Mouse (Mus musculus) lung, postnatal 14 days (tissue): ENCODE results near the gene Vamp5.
A peak's percentile ranks its signal among the peaks of the same experiment; 100 is the strongest.

Experiments
- DNase-seq: peaks from one replicate; pipeline ENCODE4 v3.0.0; 2021

Gene Vamp5

GRCm38 (mm10) chr6:72380131-72380770 lies at the start of gene Vamp5:
Gene Vamp5 (minus strand): TSS chr6:72380468.
- DNase-seq, result peak; percentile 92

DNA sequence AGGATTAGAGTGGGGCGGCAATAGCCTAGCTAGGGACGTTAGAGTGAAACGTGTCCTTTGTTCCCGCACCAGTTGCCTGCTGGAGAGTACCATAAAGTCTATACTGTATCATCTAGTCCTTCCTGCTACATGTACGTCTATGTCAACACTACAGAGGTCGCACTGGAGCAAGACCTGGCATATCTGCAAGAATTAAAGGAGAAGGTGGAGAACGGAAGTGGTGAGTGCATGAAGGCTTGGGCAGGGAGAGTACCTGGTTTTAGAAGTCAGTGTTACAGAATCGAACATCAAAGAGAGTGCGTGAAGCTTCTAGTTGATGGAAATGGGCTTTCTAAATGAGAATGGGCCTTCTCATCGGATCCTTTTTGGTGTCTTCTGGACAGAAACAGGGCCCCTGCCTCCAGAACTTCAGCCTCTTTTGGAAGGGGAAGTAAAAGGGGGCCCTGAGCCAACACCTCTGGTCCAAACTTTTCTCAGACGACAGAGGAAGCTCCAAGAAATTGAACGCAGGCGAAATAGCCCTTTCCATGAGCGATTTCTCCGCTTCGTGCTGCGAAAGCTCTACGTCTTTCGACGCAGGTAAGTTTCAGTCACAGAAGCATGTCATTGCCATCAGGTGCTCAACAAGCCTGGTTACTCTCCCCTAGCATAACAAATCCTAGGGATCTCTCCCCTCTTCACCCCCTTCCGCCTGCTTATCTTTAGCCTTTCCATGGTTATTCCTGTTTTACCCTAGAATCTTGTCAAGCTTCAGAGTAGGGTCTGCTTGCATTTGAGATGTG lies 49.0 kb upstream of the Vamp5 start:
- DNase-seq, result no peak

DNA sequence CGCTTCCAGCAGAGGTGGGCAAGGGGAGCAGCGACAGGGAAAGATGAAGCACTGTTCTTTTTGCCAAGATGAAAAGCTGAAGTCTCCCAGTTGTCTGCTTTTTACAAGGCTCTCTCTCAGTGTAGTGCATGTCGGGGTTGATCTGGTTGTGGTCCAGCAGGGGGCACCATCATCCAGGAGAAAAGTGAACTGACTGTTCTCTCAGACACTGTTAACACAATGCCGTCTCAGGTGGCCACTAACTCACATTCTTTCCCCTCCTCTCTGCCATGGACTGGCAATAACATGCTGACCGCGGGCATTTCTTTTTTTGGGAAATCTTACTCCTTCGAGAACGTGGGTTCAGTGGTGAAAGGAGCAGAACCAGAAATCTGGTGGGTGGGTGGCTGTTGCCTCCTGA lies 47.8 kb upstream of the Vamp5 start:
- DNase-seq, result peak; percentile 87

- DNase-seq, result no peak
Observed at GRCm38 (mm10) chr6:72425646-72426045, 45.4 kb upstream of the Vamp5 start.

GRCm38 (mm10) chr6:72420901-72421300 lies 40.6 kb upstream of the Vamp5 start:
- DNase-seq, result no peak

DNA sequence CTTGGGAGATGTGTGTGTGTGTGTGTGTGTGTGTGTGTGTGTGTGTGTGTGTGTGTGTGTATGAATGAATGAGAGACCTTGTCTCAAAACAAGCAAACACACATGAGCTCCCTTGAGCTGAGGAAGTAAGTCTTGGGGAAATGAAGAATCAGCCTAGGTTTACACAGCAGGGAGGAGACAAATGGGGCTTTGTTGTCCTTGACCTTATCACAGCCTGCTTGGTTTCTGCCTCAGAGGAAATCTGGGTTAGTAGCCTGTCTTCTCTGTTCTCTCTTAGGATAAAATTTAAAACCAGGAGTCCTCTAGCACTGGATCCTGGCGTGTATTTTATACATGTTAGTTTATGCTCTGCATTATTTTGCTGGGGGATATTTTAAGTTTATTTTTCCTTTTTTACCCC lies 39.5 kb upstream of the Vamp5 start:
- no peak for DNase-seq

- DNase-seq, result no peak
Observed at GRCm38 (mm10) chr6:72418279-72418678, 38.0 kb upstream of the Vamp5 start.

DNA sequence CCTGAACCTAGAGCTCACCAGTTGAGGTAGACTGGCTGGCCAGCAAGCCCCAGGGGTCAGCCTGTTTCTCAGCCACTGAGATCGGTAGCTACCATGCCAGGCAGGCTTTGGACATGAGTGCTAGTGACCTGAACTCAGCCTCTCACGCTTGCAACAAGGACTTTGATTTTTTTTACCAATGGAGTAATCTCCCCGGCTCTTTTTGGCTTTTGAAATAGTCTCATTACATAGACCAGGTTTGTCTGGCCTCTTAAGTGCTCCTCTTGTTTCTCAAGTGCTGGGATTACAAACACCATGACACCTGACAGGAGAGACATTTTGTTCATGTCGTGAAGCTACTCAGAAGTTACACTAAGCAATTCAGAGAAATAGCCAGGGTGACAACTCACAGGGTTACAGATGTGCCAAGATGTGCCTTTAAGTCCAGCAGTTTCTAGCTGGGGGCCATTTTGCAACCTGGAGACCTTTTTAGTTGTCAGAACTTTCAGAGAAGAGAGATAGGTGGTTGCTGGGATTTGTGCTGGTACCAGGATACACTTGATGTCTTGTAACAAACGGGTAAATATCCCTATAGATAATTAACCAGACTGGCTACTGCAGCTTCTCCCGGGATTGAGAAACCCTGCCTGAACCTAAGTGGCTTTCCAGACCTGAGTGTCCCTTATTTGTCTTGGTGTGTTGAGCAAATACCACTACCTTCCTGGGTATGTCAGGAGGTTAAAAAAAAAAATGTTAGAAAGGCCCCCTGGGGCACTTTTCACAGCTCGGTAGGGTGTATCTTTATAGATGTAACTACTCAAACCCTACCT lies 35.9 kb upstream of the Vamp5 start:
- no peak for DNase-seq

GRCm38 (mm10) chr6:72415181-72415580 lies 34.9 kb upstream of the Vamp5 start:
- DNase-seq, result no peak

DNA sequence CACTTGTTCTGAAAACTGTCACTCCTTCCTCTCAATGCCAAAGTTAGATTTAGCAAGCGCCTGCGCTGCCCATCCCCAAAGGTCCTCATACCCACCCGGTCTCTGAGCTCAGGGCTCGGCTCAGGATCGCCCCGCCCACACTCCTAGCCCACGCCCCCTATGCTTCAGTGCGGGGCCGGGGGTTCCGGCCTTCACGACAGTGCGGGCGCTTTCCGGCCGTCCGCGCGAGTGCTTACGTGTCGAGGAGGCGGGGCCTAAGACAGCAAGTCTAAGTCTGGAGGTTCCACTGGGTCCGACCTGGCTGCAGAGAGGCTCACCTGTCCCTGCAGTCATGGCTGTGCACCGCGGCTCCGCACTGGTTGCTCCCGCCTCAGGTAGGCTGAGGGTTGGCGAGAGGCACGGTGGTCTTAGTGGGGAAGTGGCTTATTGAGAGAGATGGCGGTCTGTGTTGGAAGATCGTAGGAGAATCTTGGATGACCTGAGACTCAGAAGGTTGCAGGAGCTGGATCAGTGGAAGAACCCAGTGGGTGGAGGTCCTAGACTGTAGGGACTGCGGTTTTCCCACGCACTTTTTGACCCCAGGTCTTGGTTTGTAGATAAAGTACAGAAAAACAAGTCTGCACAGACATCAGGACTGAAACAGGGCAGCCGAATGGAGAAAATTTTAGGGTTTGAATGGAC lies 33.9 kb upstream of the Vamp5 start, which contains the start of gene Ggcx:
Ggcx (plus strand) TSS at position 233 of the 681 bp plus-strand sequence.
- peak; percentile 97 for DNase-seq

DNA sequence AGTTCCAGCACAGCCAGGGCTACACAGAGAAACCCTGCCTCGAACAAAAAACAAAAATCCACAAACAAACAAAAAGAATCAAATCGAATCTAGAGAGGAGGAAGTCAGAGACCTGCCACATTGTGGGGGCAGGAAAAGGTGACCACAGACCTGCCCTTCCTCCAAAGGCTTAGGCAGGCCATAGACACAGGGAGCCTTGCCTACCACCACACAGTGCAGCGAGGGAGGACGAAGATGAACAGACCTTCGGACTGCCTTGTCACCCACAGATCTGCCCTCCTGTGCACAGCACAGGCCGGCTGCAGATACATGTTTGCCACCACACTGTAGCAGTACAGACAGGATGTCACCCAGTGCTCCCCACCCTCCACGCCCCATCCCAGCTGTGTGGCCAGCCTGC lies 30.2 kb upstream of the Vamp5 start:
- DNase-seq, result no peak

- no peak for DNase-seq
Observed at GRCm38 (mm10) chr6:72410003-72410402, 29.7 kb upstream of the Vamp5 start.

DNA sequence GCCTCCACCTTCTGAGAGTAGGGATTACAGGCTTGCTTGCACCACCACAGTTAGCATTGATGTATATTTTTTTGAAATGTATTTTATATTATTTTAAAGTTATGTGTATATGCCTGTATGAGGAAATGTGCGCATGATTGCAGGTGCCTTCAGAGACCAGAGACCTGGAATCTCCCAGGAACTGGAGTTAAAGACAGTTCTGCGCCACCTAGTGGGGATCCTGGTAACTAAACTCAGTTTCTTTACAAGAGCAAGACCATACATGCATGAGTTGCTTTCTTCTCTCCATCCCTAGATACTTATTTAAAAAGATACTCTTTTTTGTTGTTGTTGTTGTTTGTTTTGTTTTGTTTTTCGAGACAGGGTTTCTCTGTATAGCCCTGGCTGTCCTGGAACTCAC lies 29.3 kb upstream of the Vamp5 start:
- DNase-seq, result peak; percentile 86

GRCm38 (mm10) chr6:72407119-72407518 lies 26.9 kb upstream of the Vamp5 start:
- DNase-seq, result peak; percentile 91

- no peak for DNase-seq
Observed at GRCm38 (mm10) chr6:72405356-72405755, 25.1 kb upstream of the Vamp5 start.

DNA sequence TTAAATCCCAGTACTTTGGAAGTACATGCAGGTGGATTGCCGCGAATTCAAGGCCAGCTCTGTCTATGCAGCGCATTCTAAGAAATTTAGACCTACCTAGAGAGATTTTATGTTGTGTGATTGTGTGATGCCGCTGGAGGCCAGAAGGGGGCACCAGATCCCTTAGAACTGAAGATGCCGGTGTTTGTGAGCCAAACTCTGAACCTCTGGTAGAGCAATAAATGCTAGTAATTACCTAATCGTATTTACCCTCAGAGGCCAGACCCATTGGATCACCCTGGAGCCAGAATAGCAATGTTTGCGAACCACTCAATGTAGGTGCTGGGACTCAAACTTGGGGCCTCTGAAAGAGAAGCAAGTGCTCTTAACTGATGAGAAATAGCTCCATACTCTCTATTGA lies 21.6 kb upstream of the Vamp5 start:
- DNase-seq, result peak; percentile 85

GRCm38 (mm10) chr6:72399967-72400366 lies 19.7 kb upstream of the Vamp5 start:
- no peak for DNase-seq

DNA sequence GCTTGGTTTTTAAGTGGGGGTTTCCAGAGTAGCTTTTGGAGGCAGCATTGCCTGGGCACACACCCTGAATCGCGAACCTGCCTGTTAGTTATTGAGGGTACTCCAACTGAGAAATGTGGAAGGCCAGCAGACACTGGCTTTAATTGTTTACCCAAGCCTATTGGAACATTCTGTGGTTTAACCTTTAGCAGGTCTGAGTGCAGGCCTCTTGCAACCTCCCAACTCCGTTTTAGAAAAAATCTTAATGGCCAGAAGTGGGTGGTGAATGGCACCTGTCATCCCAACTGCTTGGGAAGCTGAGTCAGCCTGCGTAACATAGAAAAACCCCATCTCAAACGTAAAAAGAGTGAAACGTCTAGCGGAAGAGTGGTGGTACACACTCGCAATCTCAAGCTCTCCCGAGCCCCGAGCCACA lies 16.6 kb upstream of the Vamp5 start:
- DNase-seq, result no peak

DNA sequence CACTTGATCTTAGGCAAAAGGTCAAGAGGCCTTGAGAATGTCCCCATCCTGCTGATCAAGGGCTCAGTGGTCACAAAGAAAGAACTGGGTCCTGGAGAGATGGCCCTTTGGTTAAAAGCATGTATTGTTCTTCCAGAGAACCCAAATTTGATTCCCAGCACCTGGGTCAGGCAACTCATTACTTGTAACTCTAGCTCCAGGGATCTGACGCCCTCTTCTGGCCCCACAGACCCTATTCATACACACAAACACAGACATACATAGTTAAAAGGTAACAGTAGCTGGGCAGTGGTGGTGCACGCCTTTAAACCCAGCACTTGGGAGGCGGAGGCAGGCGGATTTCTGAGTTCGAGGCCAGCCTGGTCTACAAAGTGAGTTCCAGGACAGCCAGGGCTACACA lies 12.1 kb upstream of the Vamp5 start:
- no peak for DNase-seq

DNA sequence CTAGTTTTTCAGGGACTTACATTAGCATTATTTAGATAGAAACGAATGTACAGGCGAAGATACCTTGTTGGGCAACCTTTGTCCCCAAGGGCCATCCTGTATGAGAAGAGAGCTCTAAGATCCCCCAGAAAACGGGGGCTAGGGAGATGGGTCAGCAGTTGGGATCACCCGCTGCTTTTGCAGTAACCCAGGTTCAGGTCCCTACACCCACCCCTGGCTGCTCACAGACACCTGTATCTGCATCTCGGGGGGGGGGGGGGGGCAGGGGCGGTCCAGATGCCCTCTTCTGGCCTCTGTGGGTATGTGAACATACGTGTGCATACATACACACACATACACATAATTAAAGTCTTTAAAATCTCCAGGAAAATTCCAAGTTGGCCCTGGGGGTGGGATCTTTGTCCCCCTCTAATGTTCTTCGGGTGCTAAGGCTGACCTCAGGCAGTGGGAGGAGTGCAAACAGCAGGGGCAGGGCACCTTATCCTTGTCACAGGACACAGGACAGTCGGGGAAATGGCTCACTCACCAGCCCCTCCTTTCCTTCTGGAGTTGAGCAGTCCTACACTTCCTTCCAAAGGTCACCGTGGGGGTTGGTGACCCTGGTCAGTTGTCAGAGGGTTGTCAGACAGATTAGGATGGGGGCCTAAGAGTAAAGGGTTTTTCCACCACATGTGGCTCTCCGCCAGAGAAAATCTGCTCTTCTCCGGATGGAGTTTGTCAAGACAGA lies 10.7 kb upstream of the Vamp5 start:
- peak; percentile 83 for DNase-seq

DNA sequence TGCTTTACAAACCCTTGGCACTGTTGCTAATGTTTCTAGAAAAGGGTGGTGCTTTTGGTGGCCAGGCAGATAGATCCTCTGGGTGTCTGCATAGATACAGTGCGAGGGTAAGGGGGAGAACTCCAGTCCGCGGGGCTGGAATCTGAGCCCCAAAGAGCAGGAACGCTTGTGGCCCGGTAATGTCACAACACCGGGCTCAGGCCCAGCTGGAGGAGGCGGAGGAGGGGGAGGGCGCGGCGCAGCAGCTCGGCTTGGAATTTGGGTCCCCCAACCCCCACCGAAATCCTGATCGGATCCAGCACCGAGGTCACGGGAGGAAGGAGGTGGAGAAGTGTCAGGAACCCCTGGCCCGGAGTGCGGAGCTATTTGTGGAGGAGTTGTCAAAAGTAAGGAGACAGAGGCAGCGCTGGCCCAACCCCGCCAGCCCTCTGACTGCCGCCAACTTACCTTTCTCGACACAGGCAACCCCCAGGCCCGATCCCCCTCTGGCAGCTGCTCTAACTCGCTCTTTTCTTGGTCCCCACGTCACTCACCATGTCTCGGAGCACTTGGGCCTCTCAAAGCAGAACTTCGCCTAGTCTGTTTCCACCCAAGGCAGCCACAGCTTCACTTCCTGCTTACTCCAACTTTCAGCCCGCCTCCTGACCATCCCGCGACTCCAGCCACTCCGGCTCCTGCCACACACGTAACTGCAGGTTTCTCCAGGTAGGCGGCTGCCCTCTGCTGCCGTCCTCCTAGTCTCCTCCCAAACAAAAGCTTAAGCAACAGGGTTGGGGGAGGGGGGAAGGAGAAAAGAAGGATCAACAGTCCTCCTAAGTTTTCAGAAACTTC lies 9.9 kb upstream of the Vamp5 start, which contains the start of gene Vamp8:
Vamp8 (minus strand) TSS at position 763 of the 831 bp plus-strand sequence.
- peak; percentile 88 for DNase-seq
